Mouse (Mus musculus) limb, embryonic 12.5 days (tissue): ENCODE data around the gene P2ry4. TPM values are rescaled to one million over a fixed set of nuclear protein-coding genes. Genes with fewer than 3 reads are reported as not detected.

ENCODE experiments used
- ATAC-seq: fragments of 200-750 bp; cut with Nextera tagmentation; 2 replicates; pipeline ENCODE4 v1.8.0; 2017; ENCODE audit warnings: low read depth, moderate TSS enrichment; ENCODE audit not compliant: insufficient number of reproducible peaks, insufficient read depth, low FRiP score, low TSS enrichment
- H3K27ac ChIP-seq: fragments of 300-500 bp; sonication (generic); 2 replicates; pipeline ENCODE4 v1.5.1; 2016; ENCODE audit warnings: mild to moderate bottlenecking, moderate library complexity
- H3K27me3 ChIP-seq: fragments of 300-500 bp; sonication (generic); 2 replicates; pipeline ENCODE4 v1.6.1; 2016; ENCODE audit warnings: mild to moderate bottlenecking, moderate library complexity
- H3K36me3 ChIP-seq: fragments of 300-500 bp; sonication (generic); 2 replicates; pipeline ENCODE4 v1.6.1; 2016; ENCODE audit warnings: mild to moderate bottlenecking, moderate library complexity
- H3K4me1 ChIP-seq: fragments of 300-500 bp; sonication (generic); replicated peaks from 2 replicates; pipeline ENCODE4 v1.6.1; 2016
- H3K4me2 ChIP-seq: fragments of 300-500 bp; sonication (generic); 2 replicates; pipeline ENCODE4 v1.6.1; 2016; ENCODE audit warnings: mild to moderate bottlenecking, moderate library complexity
- H3K4me3 ChIP-seq: fragments of 300-500 bp; sonication (generic); replicated peaks from 2 replicates; pipeline ENCODE4 v1.5.1; 2016; ENCODE audit warnings: mild to moderate bottlenecking
- H3K9ac ChIP-seq: fragments of 300-500 bp; sonication (generic); replicated peaks from 2 replicates; pipeline ENCODE4 v1.6.1; 2016; ENCODE audit warnings: mild to moderate bottlenecking, moderate library complexity
- H3K9me3 ChIP-seq: fragments of 300-500 bp; sonication (generic); 2 replicates; pipeline ENCODE4 v1.6.1; 2016; ENCODE audit warnings: mild to moderate bottlenecking, moderate library complexity
- WGBS: fragments of 180-500 bp; shearing (Covaris S2); methylation state at CpG from one replicate; pipeline ENCODE4 v1.1.7; 2016; 5-methylcytosine and 5-hydroxymethylcytosine counted together
- polyA plus RNA-seq: library from polyadenylated mRNA; unstranded; fragments of >200 nt; fragmentation: Nextera tagmentation; extraction: Ambion mirVana; gene quantifications from 2 replicates; pipeline ENCODE4 v1.2.1, GENCODE M21; 2016

P2ry4 gene
- polyA plus RNA-seq: not detected in 2 replicates

- H3K4me2 ChIP-seq: no peak within 1 kb of the TSS
- 74% methylated on average over 4 of the region's 4 CpGs for WGBS
- no peak within 1 kb of the TSS for H3K27ac ChIP-seq
- peaks cover 45% of the 10 kb centered on the region for H3K27me3 ChIP-seq
- H3K9me3 ChIP-seq: no peaks in the 10 kb centered on the region
- H3K4me1 ChIP-seq: no peaks in the 10 kb centered on the region
- no peak within 1 kb of the TSS for H3K4me3 ChIP-seq
- no peak within 1 kb of the TSS for H3K9ac ChIP-seq
- no peak for ATAC-seq
- no peaks in the 10 kb centered on the region for H3K36me3 ChIP-seq
These were observed at the start of gene P2ry4 for GRCm38 (mm10) chrX:100594791-100595190. P2ry4 (minus strand) TSS chrX:100594869.

- ATAC-seq: no peak
- WGBS: 95% methylated on average over 8 of the region's 8 CpGs
- Histone ChIP-seq H3K36me3 (peaks cover 22% of the 10 kb centered on the region), H3K4me2 (no peak overlapping the region), H3K9me3 (no peaks in the 10 kb centered on the region), H3K27ac (no peak overlapping the region), H3K27me3 (0 out of 2 replicates have a peak, but pooled peaks cover 3% of the 10 kb centered on the region), H3K4me1 (no peaks in the 10 kb centered on the region), H3K4me3 (no peak overlapping the region), H3K9ac (no peak overlapping the region)
These were observed 43.8 kb upstream of the P2ry4 start for GRCm38 (mm10) chrX:100638477-100638876.

GRCm38 (mm10) chrX:100629076-100629475, 34.4 kb upstream of the P2ry4 start:
- Histone ChIP-seq H3K27ac (no peak overlapping the region), H3K36me3 (no peaks in the 10 kb centered on the region), H3K27me3 (peaks cover 11% of the 10 kb centered on the region), H3K9ac (no peak overlapping the region), H3K9me3 (no peaks in the 10 kb centered on the region), H3K4me3 (no peak overlapping the region), H3K4me2 (no peak overlapping the region), H3K4me1 (no peaks in the 10 kb centered on the region; the same call in 1 of the 2 replicates)
- WGBS: 93% methylated on average over 2 of the region's 2 CpGs
- ATAC-seq: no peak

- 14% methylated on average over 62 of the region's 62 CpGs for WGBS
- H3K27ac ChIP-seq: peak within 1 kb of the TSS; percentile 83
- peak; percentile 98 for ATAC-seq
These were observed 31.4 kb upstream of the P2ry4 start, which contains the start of gene Pdzd11 for GRCm38 (mm10) chrX:100625802-100626793. Pdzd11 (minus strand) TSS chrX:100626568.

GRCm38 (mm10) chrX:100625546-100625801, 30.8 kb upstream of the P2ry4 start, which contains the start of gene Kif4:
Kif4 (plus strand) TSS chrX:100625737.
- no peak for ATAC-seq
- Histone ChIP-seq H3K27ac (peak within 1 kb of the TSS; percentile 83), H3K4me3 (peak within 1 kb of the TSS; percentile 59), H3K4me1 (no peaks in the 10 kb centered on the region; the same call in 1 of the 2 replicates), H3K4me2 (peak within 1 kb of the TSS; percentile 67), H3K9me3 (no peaks in the 10 kb centered on the region), H3K27me3 (peaks cover 11% of the 10 kb centered on the region), H3K36me3 (peaks cover 11% of the 10 kb centered on the region), H3K9ac (peak within 1 kb of the TSS; percentile 65)
- 20% methylated on average over 3 of the region's 3 CpGs for WGBS

More at GRCm38 (mm10) chrX:100625802-100626793, 31.4 kb upstream of the P2ry4 start, which contains the start of gene Pdzd11:
- no peaks in the 10 kb centered on the region for H3K9me3 ChIP-seq
- peak within 1 kb of the TSS; percentile 59 for H3K4me3 ChIP-seq
- H3K4me2 ChIP-seq: peak within 1 kb of the TSS; percentile 67
- H3K9ac ChIP-seq: peak within 1 kb of the TSS; percentile 65
- H3K4me1 ChIP-seq: no peaks in the 10 kb centered on the region; the same call in 1 of the 2 replicates
- H3K27me3 ChIP-seq: peaks cover 11% of the 10 kb centered on the region
- peaks cover 11% of the 10 kb centered on the region for H3K36me3 ChIP-seq

GRCm38 (mm10) chrX:100625146-100625545, 30.5 kb upstream of the P2ry4 start:
- Histone ChIP-seq H3K9me3 (no peaks in the 10 kb centered on the region), H3K9ac (peak overlapping the region; percentile 57; the same call in 1 of the 2 replicates), H3K36me3 (peaks cover 11% of the 10 kb centered on the region), H3K4me1 (no peaks in the 10 kb centered on the region; the same call in 1 of the 2 replicates), H3K4me3 (peak overlapping the region; percentile 59), H3K27ac (no peak overlapping the region), H3K27me3 (peaks cover 11% of the 10 kb centered on the region), H3K4me2 (peak overlapping the region; percentile 67)
- no peak for ATAC-seq
- WGBS: 44% methylated on average over 7 of the region's 7 CpGs

- Histone ChIP-seq H3K4me2 (no peak overlapping the region), H3K9me3 (no peaks in the 10 kb centered on the region), H3K9ac (no peak overlapping the region), H3K4me3 (no peak overlapping the region), H3K27me3 (peaks cover 11% of the 10 kb centered on the region), H3K36me3 (peaks cover 11% of the 10 kb centered on the region), H3K27ac (no peak overlapping the region), H3K4me1 (no peaks in the 10 kb centered on the region; the same call in 1 of the 2 replicates)
- ATAC-seq: no peak
- WGBS: 89% methylated on average over 4 of the region's 4 CpGs
These were observed 29.6 kb upstream of the P2ry4 start for GRCm38 (mm10) chrX:100624242-100624641.

GRCm38 (mm10) chrX:100621366-100621765, 26.7 kb upstream of the P2ry4 start:
- 68% methylated on average over 2 of the region's 2 CpGs for WGBS
- no peak overlapping the region for H3K9ac ChIP-seq
- H3K27me3 ChIP-seq: peaks cover 29% of the 10 kb centered on the region
- H3K9me3 ChIP-seq: no peaks in the 10 kb centered on the region
- H3K4me2 ChIP-seq: no peak overlapping the region
- no peak for ATAC-seq
- no peak overlapping the region for H3K4me3 ChIP-seq
- H3K27ac ChIP-seq: no peak overlapping the region
- H3K4me1 ChIP-seq: no peaks in the 10 kb centered on the region; the same call in 1 of the 2 replicates
- peaks cover 11% of the 10 kb centered on the region for H3K36me3 ChIP-seq

GRCm38 (mm10) chrX:100618488-100618887, 23.8 kb upstream of the P2ry4 start:
- Histone ChIP-seq H3K27me3 (peaks cover 21% of the 10 kb centered on the region), H3K9ac (no peak overlapping the region), H3K36me3 (peaks cover 11% of the 10 kb centered on the region), H3K9me3 (no peaks in the 10 kb centered on the region), H3K4me2 (no peak overlapping the region), H3K27ac (no peak overlapping the region), H3K4me3 (no peak overlapping the region), H3K4me1 (no peaks in the 10 kb centered on the region)
- no peak for ATAC-seq
- WGBS: 65% methylated on average over 3 of the region's 3 CpGs

- Histone ChIP-seq H3K27me3 (peaks cover 22% of the 10 kb centered on the region), H3K4me1 (no peaks in the 10 kb centered on the region), H3K9ac (no peak within 1 kb of the TSS), H3K27ac (no peak within 1 kb of the TSS), H3K4me3 (no peak within 1 kb of the TSS), H3K9me3 (no peaks in the 10 kb centered on the region), H3K36me3 (no peaks in the 10 kb centered on the region), H3K4me2 (no peak within 1 kb of the TSS)
- 96% methylated on average over 1 of the region's 1 CpGs for WGBS
- ATAC-seq: no peak
These were observed 10.6 kb upstream of the P2ry4 start, which contains the start of gene Arr3 for GRCm38 (mm10) chrX:100605314-100605713. Arr3 (plus strand) TSS chrX:100605497.

GRCm38 (mm10) chrX:100599755-100600154, 5.1 kb upstream of the P2ry4 start:
- no peak overlapping the region for H3K27ac ChIP-seq

More at GRCm38 (mm10) chrX:100599755-100600154, 5.1 kb upstream of the P2ry4 start:
- Histone ChIP-seq H3K9ac (no peak overlapping the region), H3K27me3 (peaks cover 34% of the 10 kb centered on the region), H3K4me1 (no peaks in the 10 kb centered on the region), H3K36me3 (no peaks in the 10 kb centered on the region), H3K9me3 (no peaks in the 10 kb centered on the region), H3K4me2 (no peak overlapping the region), H3K4me3 (no peak overlapping the region)
- ATAC-seq: no peak
- WGBS: 77% methylated on average over 4 of the region's 4 CpGs
